In genomic region chr5:105430148-105430547, GRCm38 (mm10) we compare ENCODE assay signal across 19 mouse cellular contexts.
"Had no signal": no experiment of that assay in that cellular context is flagged by ENCODE, and none has a peak within 500 bp of the region (broad histone marks: within the 10 kb centered on the region; RNA-seq: fewer than 3 reads in every experiment).

No protein-coding gene starts in this region.

- H3K9me3 ChIP-seq: limb, embryonic 12.5 days; limb, embryonic 15.5 days; stomach, embryonic 15.5 days had no signal

- ATAC-seq: intestine, postnatal 0 days; liver, postnatal 0 days; lung, postnatal 0 days; midbrain, embryonic 15.5 days had no signal

- H3K4me2 ChIP-seq: limb, embryonic 12.5 days; limb, embryonic 15.5 days; liver, embryonic 11.5 days; lung, embryonic 14.5 days; midbrain, embryonic 12.5 days; midbrain, embryonic 15.5 days; neural tube, embryonic 13.5 days; stomach, embryonic 15.5 days had no signal

- H3K27ac ChIP-seq: limb, embryonic 12.5 days; limb, embryonic 15.5 days; liver, embryonic 14.5 days; macrophage; midbrain, embryonic 12.5 days; midbrain, embryonic 15.5 days; neural tube, embryonic 13.5 days; stomach, embryonic 15.5 days had no signal

- H3K36me3 ChIP-seq: limb, embryonic 12.5 days; limb, embryonic 15.5 days; midbrain, embryonic 15.5 days had no signal

- DNase-seq: kidney, adult 8-10 months; kidney, postnatal 14 days; kidney, postnatal 4 days; left cerebral cortex, postnatal 4 days; liver, postnatal 0 days; lung, embryonic 14.5 days; thymus, postnatal 25 days had no signal

- H3K9ac ChIP-seq: limb, embryonic 12.5 days; limb, embryonic 15.5 days; liver, embryonic 14.5 days; liver, postnatal 0 days; lung, embryonic 14.5 days; midbrain, embryonic 12.5 days; midbrain, embryonic 15.5 days; neural tube, embryonic 13.5 days; stomach, embryonic 15.5 days had no signal

- H3K4me1 ChIP-seq: midbrain, embryonic 12.5 days; midbrain, embryonic 15.5 days; stomach, embryonic 15.5 days had no signal

- H3K27me3 ChIP-seq: limb, embryonic 12.5 days; limb, embryonic 15.5 days; midbrain, embryonic 12.5 days; midbrain, embryonic 15.5 days; neural tube, embryonic 13.5 days; stomach, embryonic 15.5 days had no signal

- H3K4me3 ChIP-seq: limb, embryonic 12.5 days; limb, embryonic 15.5 days; midbrain, embryonic 12.5 days; midbrain, embryonic 15.5 days; myocyte; neural tube, embryonic 13.5 days; stomach, embryonic 15.5 days had no signal
